Mouse (Mus musculus) adrenal gland, postnatal 14 days (tissue): ENCODE measurements around the gene Kcnip4. TPM values are rescaled to one million over a fixed set of nuclear protein-coding genes. Genes with fewer than 3 reads are reported as not detected.
A peak's percentile ranks its signal among the peaks of the same experiment; 100 is the strongest.

Experiments used
- DNase-seq: peaks from one replicate; pipeline ENCODE4 v3.0.0; 2021; ENCODE audit warnings: mixed read lengths
- total RNA-seq: library from RNA; stranded (reverse); gene quantifications from 2 replicates; pipeline ENCODE4 v1.2.3, GENCODE M21; 2021

Kcnip4 gene
- total RNA-seq, 1 experiment from 2014 or later: 3.8 TPM

GRCm38 (mm10) chr5:48410348-48410747 lies 1114.4 kb downstream of the Kcnip4 start:
- peak; percentile 71 for DNase-seq

GRCm38 (mm10) chr5:48408276-48408675 lies 1116.4 kb downstream of the Kcnip4 start:
- DNase-seq: no peak

- no peak for DNase-seq
Observed at GRCm38 (mm10) chr5:48402497-48402896, 1122.2 kb downstream of the Kcnip4 start.

- DNase-seq: peak; percentile 96
Observed at GRCm38 (mm10) chr5:48371890-48372766, 1152.6 kb downstream of the Kcnip4 start.

- no peak for DNase-seq
Observed at GRCm38 (mm10) chr5:48349309-48349708, 1175.4 kb downstream of the Kcnip4 start.

GRCm38 (mm10) chr5:48345983-48346648 lies 1178.6 kb downstream of the Kcnip4 start:
- DNase-seq: no peak

GRCm38 (mm10) chr5:48345095-48345982 lies 1179.4 kb downstream of the Kcnip4 start:
- peak; percentile 6 for DNase-seq

- no peak for DNase-seq
Observed at GRCm38 (mm10) chr5:48340808-48341433, 1183.8 kb downstream of the Kcnip4 start.
